Mouse (Mus musculus): ENCODE measurements around the gene Tbc1d4.

The Tbc1d4 gene

GRCm38 (mm10) chr14:101608519-101609368 is at the start of gene Tbc1d4:
Gene Tbc1d4 (minus strand): TSS chr14:101609191.
- DNase-seq (ENCODE audit: inconsistent age in 2 of 2, low spot score in 1 of 2): peak; percentile 93 to 97

DNA sequence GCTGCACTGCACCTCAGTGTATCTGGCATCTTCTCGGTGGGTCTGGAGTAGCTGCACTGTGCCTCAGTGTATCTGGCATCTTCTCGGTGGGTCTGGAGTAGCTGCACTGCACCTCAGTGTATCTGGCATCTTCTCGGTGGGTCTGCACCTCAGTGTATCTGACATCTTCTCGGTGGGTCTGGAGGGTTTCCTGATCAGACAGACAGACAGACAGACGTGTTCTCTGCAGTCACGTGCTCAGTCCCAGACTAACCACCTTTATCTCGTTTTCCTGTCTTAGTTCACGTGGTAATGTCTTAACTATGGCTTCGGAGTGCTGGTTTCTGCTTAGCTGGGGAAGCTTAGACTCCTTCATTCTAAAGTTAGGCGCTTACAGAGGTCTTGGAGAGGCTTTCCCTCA is 47.3 kb upstream of the Tbc1d4 start:
- DNase-seq (ENCODE audit: inconsistent age in 2 of 2, low spot score in 1 of 2): no peak

DNA sequence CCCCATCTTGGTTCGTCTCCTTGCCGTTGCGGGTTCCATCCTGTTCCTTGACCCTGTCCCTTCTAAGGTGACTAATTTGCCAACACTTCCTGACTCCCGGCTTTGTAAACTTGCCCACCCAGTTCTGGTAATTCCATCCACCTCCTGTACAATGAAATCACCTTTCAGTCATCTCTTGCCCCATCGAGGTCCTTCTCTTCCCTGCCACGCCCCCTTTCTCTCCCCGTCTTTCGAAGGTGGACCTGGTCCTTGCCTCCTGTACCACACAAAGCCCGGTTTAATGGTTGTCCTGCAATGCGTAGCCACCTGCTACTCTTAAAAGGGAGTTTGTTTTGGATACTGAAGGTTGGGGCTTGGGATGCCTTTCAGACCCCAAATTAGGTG is 45.5 kb upstream of the Tbc1d4 start:
- no peak for DNase-seq (ENCODE audit: inconsistent age in 2 of 2, low spot score in 1 of 2)

GRCm38 (mm10) chr14:101653581-101654525 is 44.9 kb upstream of the Tbc1d4 start, which contains the start of gene Uchl3:
Gene Uchl3 (plus strand): TSS chr14:101653967.
- DNase-seq (ENCODE audit: inconsistent age in 2 of 2, low spot score in 1 of 2): peak; percentile 96 to 99

DNA sequence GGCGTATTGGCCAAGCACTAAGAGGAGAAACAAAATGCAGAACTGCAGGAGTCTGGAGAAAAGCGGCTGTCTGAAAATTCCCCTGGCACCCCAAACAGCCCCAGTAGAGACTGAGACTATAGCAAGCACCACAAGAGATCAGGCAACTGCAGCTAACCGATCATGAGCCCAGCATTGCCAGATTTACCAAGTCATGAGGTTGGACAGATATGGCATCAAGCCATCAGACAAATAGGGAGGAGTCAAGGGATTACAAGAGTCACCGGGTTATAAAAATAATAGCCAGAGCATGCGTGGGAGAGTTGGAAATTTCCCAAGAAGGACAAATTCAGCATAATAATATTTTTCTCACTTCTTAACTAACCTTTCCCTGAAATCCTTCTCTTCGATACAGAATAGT is 43.6 kb upstream of the Tbc1d4 start:
- peak in 1 of 2 experiments; percentile 52 for DNase-seq (ENCODE audit: inconsistent age in 2 of 2, low spot score in 1 of 2)

GRCm38 (mm10) chr14:101650551-101650950 is 41.6 kb upstream of the Tbc1d4 start:
- DNase-seq (ENCODE audit: inconsistent age in 2 of 2, low spot score in 1 of 2): no peak

GRCm38 (mm10) chr14:101644948-101645347 is 36.0 kb upstream of the Tbc1d4 start:
- DNase-seq (ENCODE audit: inconsistent age in 2 of 2, low spot score in 1 of 2): peak in 1 of 2 experiments; percentile 16

DNA sequence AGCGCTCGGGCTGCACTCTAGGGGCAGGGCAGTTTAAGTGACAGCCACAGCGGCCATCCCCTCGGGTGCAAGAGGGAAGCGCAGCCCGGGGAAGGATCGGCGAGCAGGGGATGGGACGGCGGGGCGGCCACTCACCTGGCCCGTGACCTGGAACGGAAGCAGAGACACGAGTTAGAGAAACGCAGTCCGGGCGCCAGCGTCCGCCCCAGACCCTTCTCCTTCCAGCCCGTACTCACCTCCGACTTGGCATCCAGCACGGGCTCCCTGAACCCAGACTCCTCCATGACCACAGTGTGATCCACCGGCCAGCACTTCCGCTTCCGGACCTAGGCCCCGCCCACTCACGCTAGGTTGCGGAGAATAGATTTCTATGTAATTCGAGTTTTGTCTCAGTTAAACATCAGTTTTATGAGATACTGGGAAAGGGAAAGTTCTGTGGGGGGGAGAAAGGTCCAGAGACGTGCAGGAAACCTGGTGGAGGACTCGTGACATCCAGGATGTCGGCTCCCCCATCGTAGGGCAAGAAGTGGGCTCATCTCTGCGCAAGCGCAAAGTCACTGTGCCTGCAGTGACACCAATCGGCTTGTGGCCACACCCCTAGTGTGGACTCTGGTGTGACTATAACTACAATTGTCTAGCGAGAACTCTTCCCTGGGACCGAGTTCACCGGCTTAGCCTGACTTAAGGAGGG is 31.3 kb upstream of the Tbc1d4 start, which contains the start of gene Commd6:
TSS of gene Commd6 (minus strand) at position 534 of the 691 bp plus-strand sequence.
- DNase-seq (ENCODE audit: inconsistent age in 2 of 2, low spot score in 1 of 2): peak; percentile 94 to 98

- no peak for DNase-seq (ENCODE audit: inconsistent age in 2 of 2, low spot score in 1 of 2)
Observed at GRCm38 (mm10) chr14:101637381-101637780, 28.4 kb upstream of the Tbc1d4 start.

DNA sequence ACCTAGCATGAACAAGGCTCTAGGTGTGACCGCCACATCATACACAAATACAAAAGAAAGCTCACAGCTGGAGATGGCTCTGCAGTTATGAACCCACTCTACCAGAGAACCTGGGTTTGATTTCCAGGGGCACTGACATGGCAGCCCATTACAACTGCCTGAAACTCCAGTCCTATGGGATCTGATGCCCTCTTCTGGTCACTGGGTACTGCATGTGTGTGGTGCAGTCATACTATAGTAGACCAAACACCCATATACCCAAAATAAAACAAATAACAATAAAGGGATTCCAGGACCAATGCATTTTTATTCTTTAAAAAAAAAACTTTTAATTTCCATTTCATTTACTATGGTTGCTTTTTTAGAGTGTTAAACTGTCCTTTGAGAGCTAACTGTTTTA is 26.8 kb upstream of the Tbc1d4 start:
- DNase-seq (ENCODE audit: inconsistent age in 2 of 2, low spot score in 1 of 2): peak in 1 of 2 experiments; percentile 32

GRCm38 (mm10) chr14:101630548-101630947 is 21.6 kb upstream of the Tbc1d4 start:
- no peak for DNase-seq (ENCODE audit: inconsistent age in 2 of 2, low spot score in 1 of 2)

DNA sequence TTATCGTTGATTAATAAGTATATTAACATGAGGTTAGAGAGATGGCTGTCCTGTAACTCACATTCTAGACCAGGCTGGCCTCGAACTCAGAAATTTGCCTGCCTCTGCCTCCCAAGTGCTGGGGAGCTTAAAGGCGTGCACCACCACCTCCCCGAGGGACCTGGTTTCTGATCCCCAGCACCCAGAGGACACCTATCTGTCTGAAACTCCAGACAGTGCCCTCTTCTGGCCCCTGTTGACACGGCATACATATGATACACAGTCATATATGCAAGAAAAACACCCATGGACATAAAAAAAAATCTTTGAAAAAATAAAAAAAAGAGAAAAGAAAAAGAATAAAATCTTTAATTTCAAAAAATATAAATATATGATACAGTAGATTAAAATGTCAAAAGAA is 8.7 kb upstream of the Tbc1d4 start:
- DNase-seq (ENCODE audit: inconsistent age in 2 of 2, low spot score in 1 of 2): no peak

DNA sequence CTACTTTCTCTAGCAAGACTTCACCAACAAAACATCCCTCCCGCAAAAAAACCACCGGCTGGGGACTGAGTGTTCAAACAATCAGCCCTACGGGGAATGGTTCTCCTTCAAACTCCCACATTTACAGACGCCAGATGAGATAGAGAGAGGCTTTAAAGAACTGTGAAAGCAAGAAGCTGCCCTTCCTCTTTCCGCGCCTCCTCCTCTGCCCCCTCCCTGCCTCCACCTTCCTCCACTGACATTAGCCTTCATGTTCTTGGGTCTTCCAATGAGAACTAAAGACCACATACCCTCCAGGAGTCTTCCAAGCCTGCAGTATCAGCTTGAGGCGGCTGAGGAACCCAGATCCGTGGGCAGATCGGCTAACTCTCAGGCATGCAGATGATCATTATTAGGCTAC is 7.2 kb upstream of the Tbc1d4 start:
- no peak for DNase-seq (ENCODE audit: inconsistent age in 2 of 2, low spot score in 1 of 2)

GRCm38 (mm10) chr14:101613206-101613605 is 4.2 kb upstream of the Tbc1d4 start:
- no peak for DNase-seq (ENCODE audit: inconsistent age in 2 of 2, low spot score in 1 of 2)

DNA sequence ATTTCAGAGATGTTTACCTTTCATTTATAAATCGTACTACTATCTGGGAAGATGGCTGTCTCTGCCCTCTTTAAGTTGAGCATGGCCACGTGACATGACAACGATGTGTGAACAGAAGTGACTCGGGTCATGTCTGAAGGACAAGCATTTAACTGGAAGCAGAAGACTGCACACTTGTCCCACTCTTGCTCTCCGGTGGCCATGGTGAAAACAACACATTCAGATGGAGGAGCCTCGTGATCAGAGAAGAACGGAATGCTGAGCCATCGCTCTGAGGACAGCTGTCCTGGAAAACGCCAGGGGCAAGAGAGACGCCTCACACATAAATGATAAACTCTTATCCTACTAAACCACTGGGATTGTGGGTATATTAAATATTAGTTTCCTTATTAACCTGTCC is 1.7 kb upstream of the Tbc1d4 start:
- DNase-seq (ENCODE audit: inconsistent age in 2 of 2, low spot score in 1 of 2): no peak

DNA sequence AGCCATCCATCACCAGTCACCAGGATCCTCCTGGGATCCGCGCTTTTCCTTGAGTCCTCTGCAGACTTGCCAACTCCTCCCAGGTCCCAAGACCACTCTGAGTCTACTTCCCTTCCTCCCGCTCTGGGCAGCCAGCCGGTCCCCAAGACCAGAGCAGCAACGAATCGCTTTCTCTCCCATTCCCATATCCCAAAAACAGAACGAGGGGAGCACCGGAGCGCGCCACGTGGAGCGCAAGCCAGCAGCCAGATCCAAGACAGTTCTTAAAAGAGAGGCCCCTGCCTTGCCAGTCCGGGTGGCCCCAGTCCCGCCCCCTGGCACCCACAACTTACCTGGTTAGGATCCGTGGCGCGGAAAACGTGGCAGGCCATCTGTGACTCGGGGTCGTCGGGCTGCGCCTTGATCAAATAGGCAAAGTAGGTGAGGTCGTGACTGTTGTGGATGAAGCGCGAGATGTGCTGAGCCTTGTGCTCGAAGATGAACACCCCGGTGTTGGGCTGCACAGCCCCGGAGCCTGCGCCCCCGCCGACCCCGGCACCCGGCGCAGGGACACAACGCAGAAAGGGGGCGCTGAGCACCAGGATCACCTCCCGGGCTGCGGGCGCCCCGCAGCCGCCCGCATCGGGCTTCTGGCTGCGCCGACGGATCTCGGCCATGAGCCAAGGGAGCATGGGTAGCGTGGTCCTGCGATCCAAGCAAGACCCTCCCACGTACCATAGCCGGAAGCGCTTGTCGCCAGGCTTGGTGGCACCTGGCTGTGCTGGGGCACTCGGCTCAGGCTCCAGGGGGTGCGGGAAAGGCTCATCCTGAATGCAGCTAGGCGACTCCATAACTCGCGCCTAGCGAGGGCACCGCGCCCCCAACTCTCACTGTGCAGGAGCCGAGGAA is 1.1 kb downstream of the Tbc1d4 start:
- DNase-seq (ENCODE audit: inconsistent age in 2 of 2, low spot score in 1 of 2): peak; percentile 53 to 85

- DNase-seq (ENCODE audit: inconsistent age in 2 of 2, low spot score in 1 of 2): peak in 1 of 2 experiments; percentile 38
Observed at GRCm38 (mm10) chr14:101605843-101606242, 3.1 kb downstream of the Tbc1d4 start.

GRCm38 (mm10) chr14:101602851-101603250 is 6.1 kb downstream of the Tbc1d4 start:
- peak in 1 of 2 experiments; percentile 57 for DNase-seq (ENCODE audit: inconsistent age in 2 of 2, low spot score in 1 of 2)

GRCm38 (mm10) chr14:101597096-101597715 is 11.8 kb downstream of the Tbc1d4 start:
- DNase-seq (ENCODE audit: inconsistent age in 2 of 2, low spot score in 1 of 2): peak in 1 of 2 experiments; percentile 35

Measured in adrenal gland, adult (tissue).